Mouse (Mus musculus) kidney, adult 2 months (tissue): ENCODE measurements around the gene Ugcg.

Experiments used
- CTCF ChIP-seq: fragments of 200-500 bp; conservative IDR thresholded peaks from 2 replicates; pipeline ENCODE4 v1.5.1; 2011; ENCODE audit warnings: low read depth, mild to moderate bottlenecking, control low read depth, low read length, moderate library complexity, mixed read lengths; ENCODE audit not compliant: insufficient read depth, insufficient read length
- POLR2A ChIP-seq: fragments of 200-500 bp; IDR thresholded peaks from one replicate; pipeline ENCODE4 v1.6.1; 2011; ENCODE audit warnings: low read depth, low read length, control low read depth

- TF ChIP-seq CTCF = no peak
- no peak for TF ChIP-seq POLR2A
These were observed 22.1 kb downstream of the Ugcg start for GRCm38 (mm10) chr4:59211181-59211580.
